Mouse (Mus musculus): ENCODE measurements at regions not wholly inside any gene's neighbourhood (a gene's known extent, or its start where the extent isn't known, plus 50 kb on each side); places are given as distances from the start of the nearest gene placed in this dataset.

GRCm38 (mm10) chr2:79056138-79056537, 188.2 kb downstream of the Ube2e3 start:
- 29% methylated on average over 2 of the region's 2 CpGs for WGBS
- Histone ChIP-seq H3K27me3 (ENCODE audit: control insufficient read depth, insufficient read depth, low read length) (no peaks in the 10 kb centered on the region), H3K4me1 (replicated peaks; ENCODE audit: control insufficient read depth, insufficient read depth, low read length) (peaks cover 3% of the 10 kb centered on the region), H3K36me3 (ENCODE audit: control insufficient read depth, insufficient read depth, low read length) (no peaks in the 10 kb centered on the region), H3K4me3 (ENCODE audit: control insufficient read depth, insufficient read depth, low read length) (no peak overlapping the region), H3K27ac (ENCODE audit: control insufficient read depth, insufficient read depth, low read length) (no peak overlapping the region)
- TF ChIP-seq CTCF (IDR thresholded peaks at IDR 0.05; ENCODE audit: borderline replicate concordance, control insufficient read depth, extremely low read depth, insufficient read depth, low read length, poor library complexity) (no peak), POLR2A (IDR thresholded peaks at IDR 0.05; ENCODE audit: control insufficient read depth, extremely low read depth, insufficient read depth, low read length, poor library complexity) (no peak)
- peak; percentile 35 for DNase-seq

GRCm38 (mm10) chr2:79059115-79059943, 191.4 kb downstream of the Ube2e3 start:
- H3K36me3 ChIP-seq (ENCODE audit: control insufficient read depth, insufficient read depth, low read length) = no peaks in the 10 kb centered on the region
- H3K27ac ChIP-seq (ENCODE audit: control insufficient read depth, insufficient read depth, low read length) = no peak overlapping the region
- 91% methylated on average over 7 of the region's 7 CpGs for WGBS
- H3K27me3 ChIP-seq (ENCODE audit: control insufficient read depth, insufficient read depth, low read length) = no peaks in the 10 kb centered on the region
- TF ChIP-seq CTCF (IDR thresholded peaks at IDR 0.05; ENCODE audit: borderline replicate concordance, control insufficient read depth, extremely low read depth, insufficient read depth, low read length, poor library complexity) = no peak
- DNase-seq = no peak
- peaks cover 3% of the 10 kb centered on the region for H3K4me1 ChIP-seq (replicated peaks; ENCODE audit: control insufficient read depth, insufficient read depth, low read length)
- no peak overlapping the region for H3K4me3 ChIP-seq (ENCODE audit: control insufficient read depth, insufficient read depth, low read length)

- TF ChIP-seq POLR2A (IDR thresholded peaks at IDR 0.05; ENCODE audit: control insufficient read depth, extremely low read depth, insufficient read depth, low read length, poor library complexity) (no peak), CTCF (IDR thresholded peaks at IDR 0.05; ENCODE audit: borderline replicate concordance, control insufficient read depth, extremely low read depth, insufficient read depth, low read length, poor library complexity) (no peak)
- Histone ChIP-seq H3K4me1 (replicated peaks; ENCODE audit: control insufficient read depth, insufficient read depth, low read length) (peaks cover 3% of the 10 kb centered on the region), H3K27ac (ENCODE audit: control insufficient read depth, insufficient read depth, low read length) (no peak overlapping the region), H3K4me3 (ENCODE audit: control insufficient read depth, insufficient read depth, low read length) (no peak overlapping the region), H3K36me3 (ENCODE audit: control insufficient read depth, insufficient read depth, low read length) (no peaks in the 10 kb centered on the region), H3K27me3 (ENCODE audit: control insufficient read depth, insufficient read depth, low read length) (no peaks in the 10 kb centered on the region)
- 93% methylated on average over 4 of the region's 4 CpGs for WGBS
- DNase-seq = no peak
These were observed 192.0 kb downstream of the Ube2e3 start for GRCm38 (mm10) chr2:79059944-79060238.

- no peaks in the 10 kb centered on the region for H3K27me3 ChIP-seq (ENCODE audit: control insufficient read depth, insufficient read depth, low read length)
- H3K4me3 ChIP-seq (ENCODE audit: control insufficient read depth, insufficient read depth, low read length) = no peak overlapping the region
- H3K36me3 ChIP-seq (ENCODE audit: control insufficient read depth, insufficient read depth, low read length) = no peaks in the 10 kb centered on the region
- WGBS = 44% methylated on average over 7 of the region's 7 CpGs
- DNase-seq = no peak
- TF ChIP-seq CTCF (IDR thresholded peaks at IDR 0.05; ENCODE audit: borderline replicate concordance, control insufficient read depth, extremely low read depth, insufficient read depth, low read length, poor library complexity) (no peak), POLR2A (IDR thresholded peaks at IDR 0.05; ENCODE audit: control insufficient read depth, extremely low read depth, insufficient read depth, low read length, poor library complexity) (no peak)
- peaks cover 3% of the 10 kb centered on the region for H3K4me1 ChIP-seq (replicated peaks; ENCODE audit: control insufficient read depth, insufficient read depth, low read length)
- H3K27ac ChIP-seq (ENCODE audit: control insufficient read depth, insufficient read depth, low read length) = no peak overlapping the region
These were observed 192.4 kb downstream of the Ube2e3 start for GRCm38 (mm10) chr2:79060320-79060719.

- WGBS = 95% methylated on average over 4 of the region's 4 CpGs
These were observed 193.6 kb upstream of the Itga4 start for GRCm38 (mm10) chr2:79061645-79062044.

GRCm38 (mm10) chr2:79062196-79062636, 193.0 kb upstream of the Itga4 start:
- DNase-seq = no peak
- Histone ChIP-seq H3K27me3 (ENCODE audit: control insufficient read depth, insufficient read depth, low read length) (no peaks in the 10 kb centered on the region), H3K36me3 (ENCODE audit: control insufficient read depth, insufficient read depth, low read length) (no peaks in the 10 kb centered on the region), H3K4me3 (ENCODE audit: control insufficient read depth, insufficient read depth, low read length) (no peak overlapping the region), H3K4me1 (replicated peaks; ENCODE audit: control insufficient read depth, insufficient read depth, low read length) (no peaks in the 10 kb centered on the region), H3K27ac (ENCODE audit: control insufficient read depth, insufficient read depth, low read length) (no peak overlapping the region)
- WGBS = 92% methylated on average over 6 of the region's 6 CpGs
- TF ChIP-seq CTCF (IDR thresholded peaks at IDR 0.05; ENCODE audit: borderline replicate concordance, control insufficient read depth, extremely low read depth, insufficient read depth, low read length, poor library complexity) (no peak), POLR2A (IDR thresholded peaks at IDR 0.05; ENCODE audit: control insufficient read depth, extremely low read depth, insufficient read depth, low read length, poor library complexity) (no peak)

More at GRCm38 (mm10) chr2:79061645-79062044, 193.6 kb upstream of the Itga4 start:
- no peak for DNase-seq
- no peaks in the 10 kb centered on the region for H3K36me3 ChIP-seq (ENCODE audit: control insufficient read depth, insufficient read depth, low read length)
- no peak for TF ChIP-seq POLR2A (IDR thresholded peaks at IDR 0.05; ENCODE audit: control insufficient read depth, extremely low read depth, insufficient read depth, low read length, poor library complexity)
- no peak for TF ChIP-seq CTCF (IDR thresholded peaks at IDR 0.05; ENCODE audit: borderline replicate concordance, control insufficient read depth, extremely low read depth, insufficient read depth, low read length, poor library complexity)
- H3K4me3 ChIP-seq (ENCODE audit: control insufficient read depth, insufficient read depth, low read length) = no peak overlapping the region
- no peaks in the 10 kb centered on the region for H3K27me3 ChIP-seq (ENCODE audit: control insufficient read depth, insufficient read depth, low read length)
- H3K4me1 ChIP-seq (replicated peaks; ENCODE audit: control insufficient read depth, insufficient read depth, low read length) = no peaks in the 10 kb centered on the region
- H3K27ac ChIP-seq (ENCODE audit: control insufficient read depth, insufficient read depth, low read length) = no peak overlapping the region

- Histone ChIP-seq H3K4me3 (ENCODE audit: control insufficient read depth, insufficient read depth, low read length) (no peak overlapping the region), H3K27me3 (ENCODE audit: control insufficient read depth, insufficient read depth, low read length) (no peaks in the 10 kb centered on the region), H3K27ac (ENCODE audit: control insufficient read depth, insufficient read depth, low read length) (no peak overlapping the region), H3K36me3 (ENCODE audit: control insufficient read depth, insufficient read depth, low read length) (no peaks in the 10 kb centered on the region), H3K4me1 (replicated peaks; ENCODE audit: control insufficient read depth, insufficient read depth, low read length) (no peaks in the 10 kb centered on the region)
- 90% methylated on average over 2 of the region's 2 CpGs for WGBS
- no peak for DNase-seq
- TF ChIP-seq POLR2A (IDR thresholded peaks at IDR 0.05; ENCODE audit: control insufficient read depth, extremely low read depth, insufficient read depth, low read length, poor library complexity) = no peak
- no peak for TF ChIP-seq CTCF (IDR thresholded peaks at IDR 0.05; ENCODE audit: borderline replicate concordance, control insufficient read depth, extremely low read depth, insufficient read depth, low read length, poor library complexity)
These were observed 191.6 kb upstream of the Itga4 start for GRCm38 (mm10) chr2:79063641-79064040.
